Mouse (Mus musculus) limb, embryonic 10.5 days (tissue): ENCODE results near the gene Zfp444. TPM values are rescaled to one million over a fixed set of nuclear protein-coding genes. Genes with fewer than 3 reads are reported as not detected.

Source experiments
- DNase-seq: peaks from one replicate; pipeline ENCODE4 v3.0.0-alpha.2; 2017; ENCODE audit warnings: low spot score
- H3K27ac ChIP-seq: fragments of 300-500 bp; sonication (generic); 2 replicates; pipeline ENCODE4 v1.5.1; 2016; ENCODE audit warnings: mild to moderate bottlenecking
- H3K27me3 ChIP-seq: fragments of 300-500 bp; sonication (generic); 2 replicates; pipeline ENCODE4 v1.6.1; 2016; ENCODE audit warnings: low read depth, mild to moderate bottlenecking; ENCODE audit not compliant: poor library complexity, severe bottlenecking
- H3K36me3 ChIP-seq: fragments of 300-500 bp; sonication (generic); 2 replicates; pipeline ENCODE4 v1.6.1; 2016; ENCODE audit warnings: mild to moderate bottlenecking, moderate library complexity
- H3K4me1 ChIP-seq: fragments of 300-500 bp; sonication (generic); 2 replicates; pipeline ENCODE4 v1.6.1; 2016
- H3K4me3 ChIP-seq: fragments of 300-500 bp; sonication (generic); 2 replicates; pipeline ENCODE4 v1.5.1; 2016; ENCODE audit warnings: mild to moderate bottlenecking, moderate library complexity
- H3K9me3 ChIP-seq: fragments of 300-500 bp; sonication (generic); replicated peaks from 2 replicates; pipeline ENCODE4 v1.6.1; 2016; ENCODE audit warnings: mild to moderate bottlenecking
- WGBS: fragments of 180-500 bp; shearing (Covaris S2); methylation state at CpG from one replicate; pipeline ENCODE4 v1.1.7; 2016; 5-methylcytosine and 5-hydroxymethylcytosine counted together
- polyA plus RNA-seq: library from polyadenylated mRNA; unstranded; fragments of >200 nt; fragmentation: Nextera tagmentation; extraction: Ambion mirVana; gene quantifications from 2 replicates; pipeline ENCODE4 v1.2.1, GENCODE M21; 2016

Gene Zfp444
- polyA plus RNA-seq, 1 experiment from 2014 or later, result 88.3 TPM

DNA sequence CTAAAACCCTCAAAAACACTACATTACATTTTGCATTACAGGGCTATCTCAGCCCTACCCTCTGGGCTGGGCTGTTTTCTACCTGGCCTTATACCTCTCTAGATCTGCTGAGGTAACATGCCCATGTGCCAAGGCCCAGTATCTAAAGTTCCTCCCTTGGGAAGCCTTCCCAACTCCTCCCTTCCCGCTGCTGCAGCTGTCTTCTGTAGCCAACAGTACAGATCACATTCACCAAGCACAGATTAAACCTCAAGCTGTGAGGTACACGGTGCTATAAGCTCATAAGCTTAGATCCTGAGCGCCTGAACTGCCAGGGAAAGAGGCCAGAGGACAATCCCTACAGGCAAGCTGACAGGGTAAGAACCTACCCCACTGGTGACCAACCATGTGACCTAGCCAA, 20.0 kb upstream of the Zfp444 start:
- H3K27ac ChIP-seq, result no peak overlapping the region
- 89% methylated on average over 3 of the region's 3 CpGs for WGBS
- no peaks in the 10 kb centered on the region for H3K9me3 ChIP-seq
- DNase-seq, result no peak
- H3K4me3 ChIP-seq, result no peak overlapping the region
- no peaks in the 10 kb centered on the region for H3K27me3 ChIP-seq
- peaks cover 29% of the 10 kb centered on the region for H3K4me1 ChIP-seq
- H3K36me3 ChIP-seq, result peaks cover 2% of the 10 kb centered on the region

DNA sequence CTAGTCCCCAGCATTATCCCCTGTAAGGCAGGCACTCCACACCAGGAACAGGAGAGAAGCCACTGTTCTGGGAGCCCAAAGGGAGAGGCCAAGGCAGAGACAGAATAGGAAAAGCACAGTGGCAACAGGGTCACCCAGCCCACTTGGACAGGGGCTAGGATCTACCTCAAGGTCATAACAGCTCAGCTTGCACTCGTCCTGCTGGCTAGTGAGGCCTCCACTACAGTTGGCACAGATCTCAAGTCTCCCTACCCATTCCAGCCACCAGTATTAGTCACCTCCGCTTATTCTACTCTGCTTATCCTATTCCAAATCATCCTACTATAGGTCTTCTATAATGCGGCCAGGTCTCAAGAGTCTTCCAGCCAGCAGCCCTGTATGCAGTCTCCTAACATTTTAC, 18.9 kb upstream of the Zfp444 start:
- peaks cover 29% of the 10 kb centered on the region for H3K4me1 ChIP-seq
- no peak overlapping the region for H3K4me3 ChIP-seq

DNA sequence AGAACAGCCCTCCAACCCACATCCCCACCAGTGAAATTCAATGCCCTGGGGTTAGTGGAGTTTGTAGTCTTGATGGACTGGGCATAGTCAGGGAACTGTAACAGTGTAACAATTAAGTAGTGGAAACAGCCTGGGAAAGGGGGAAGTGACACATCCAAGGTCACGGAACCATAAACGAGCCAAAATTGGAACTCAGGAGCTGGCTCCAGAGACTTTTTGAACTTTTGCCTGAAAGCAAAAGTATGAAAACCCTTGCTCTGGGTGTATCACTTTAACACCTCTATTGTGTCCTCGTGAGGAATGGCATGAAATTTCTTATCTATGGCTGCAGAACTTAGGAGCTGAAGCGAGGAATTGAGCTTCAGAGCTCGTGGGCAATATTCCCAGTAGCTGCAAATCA, 17.9 kb upstream of the Zfp444 start:
- Histone ChIP-seq H3K27me3 (no peaks in the 10 kb centered on the region), H3K4me1 (peaks cover 25% of the 10 kb centered on the region), H3K9me3 (no peaks in the 10 kb centered on the region), H3K36me3 (peaks cover 2% of the 10 kb centered on the region), H3K4me3 (peak overlapping the region; percentile 75), H3K27ac (no peak overlapping the region)
- no peak for DNase-seq
- 90% methylated on average over 5 of the region's 5 CpGs for WGBS

More for the DNA sequence above, 18.9 kb upstream of the Zfp444 start:
- H3K27me3 ChIP-seq, result no peaks in the 10 kb centered on the region
- no peak overlapping the region for H3K27ac ChIP-seq
- DNase-seq, result no peak
- 93% methylated on average over 3 of the region's 3 CpGs for WGBS
- no peaks in the 10 kb centered on the region for H3K9me3 ChIP-seq
- H3K36me3 ChIP-seq, result peaks cover 2% of the 10 kb centered on the region

DNA sequence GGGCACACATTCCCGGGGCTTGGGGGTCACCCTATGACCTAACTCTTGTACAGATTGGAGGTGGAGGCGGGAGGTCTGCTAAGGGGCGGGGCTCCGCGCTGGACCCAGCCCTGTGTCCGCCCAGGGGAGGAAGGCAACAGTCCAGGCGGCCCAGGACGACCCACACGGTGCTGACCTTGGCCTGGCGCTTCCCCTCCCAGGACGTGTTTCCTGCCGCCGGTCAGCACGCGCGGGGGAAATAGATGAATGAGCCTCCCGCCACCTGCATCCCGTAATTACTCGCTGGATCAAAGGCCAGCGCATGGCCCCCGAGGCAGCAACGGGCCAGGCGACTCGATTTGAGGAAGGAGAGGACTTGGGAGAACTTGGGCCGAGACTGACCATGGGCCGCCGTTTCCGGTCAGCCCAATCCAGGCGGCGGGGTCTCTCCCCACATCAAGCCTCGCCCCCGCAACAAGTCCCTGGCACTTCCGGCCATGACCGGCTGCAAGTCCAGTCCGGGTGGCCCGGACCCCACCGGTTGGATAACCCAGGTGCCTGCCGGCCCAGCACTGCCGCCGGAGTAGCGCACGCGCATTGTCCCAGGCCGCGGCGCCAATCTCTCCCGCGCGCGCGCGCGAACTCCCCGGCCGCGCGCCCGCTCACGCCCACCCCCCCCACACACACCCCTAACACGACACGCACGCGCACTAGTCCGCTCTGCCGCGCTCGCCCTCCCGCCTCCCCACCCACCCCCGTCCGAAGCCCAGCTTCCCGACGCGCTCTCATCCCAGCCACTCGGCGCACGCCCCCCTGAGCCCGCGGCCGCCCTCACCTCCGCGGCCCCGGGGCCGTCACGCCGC, 16.8 kb upstream of the Zfp444 start:
- under 1% methylated on average over 85 of the region's 85 CpGs for WGBS
- H3K27me3 ChIP-seq, result no peaks in the 10 kb centered on the region
- peaks cover 2% of the 10 kb centered on the region for H3K36me3 ChIP-seq
- DNase-seq, result peak; percentile 90
- peak overlapping the region; percentile 75 for H3K4me3 ChIP-seq
- H3K27ac ChIP-seq, result peak overlapping the region; percentile 93
- H3K4me1 ChIP-seq, result peaks cover 25% of the 10 kb centered on the region
- no peaks in the 10 kb centered on the region for H3K9me3 ChIP-seq

DNA sequence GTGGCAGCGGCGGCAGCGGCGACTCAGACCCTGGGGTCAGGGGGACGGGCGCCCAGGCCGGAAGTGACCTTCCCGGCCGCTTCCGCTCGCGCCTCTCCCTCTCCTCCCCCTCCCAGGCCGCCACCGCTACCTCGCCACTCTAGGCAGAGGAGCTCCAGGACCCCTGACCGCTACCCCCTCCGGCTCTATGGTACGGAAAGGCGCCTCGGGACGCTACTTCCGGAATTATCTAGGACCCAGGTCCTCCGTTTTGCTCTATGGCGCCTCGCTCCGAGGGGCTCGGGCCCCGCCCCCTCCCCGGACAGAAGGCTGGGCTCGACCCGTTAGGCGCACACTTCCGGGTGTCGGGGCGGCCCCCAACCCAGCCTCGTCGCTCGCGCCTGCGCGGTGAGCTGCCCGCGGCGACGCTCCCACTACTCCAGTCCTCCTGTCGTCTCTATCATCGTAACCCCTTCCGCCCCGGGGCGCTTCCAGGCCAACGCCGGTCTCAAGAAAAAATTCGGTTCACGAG, 16.1 kb upstream of the Zfp444 start, which contains the start of gene Zfp787:
Gene Zfp787 (minus strand): TSS at position 97 of the 511 bp plus-strand sequence.
- WGBS, result under 1% methylated on average over 53 of the region's 54 CpGs
- peak within 1 kb of the TSS; percentile 93 for H3K27ac ChIP-seq
- peak; percentile 97 for DNase-seq
- no peaks in the 10 kb centered on the region for H3K27me3 ChIP-seq
- no peaks in the 10 kb centered on the region for H3K9me3 ChIP-seq
- H3K4me1 ChIP-seq, result peaks cover 25% of the 10 kb centered on the region
- H3K36me3 ChIP-seq, result peaks cover 1% of the 10 kb centered on the region
- peak within 1 kb of the TSS; percentile 75 for H3K4me3 ChIP-seq

DNA sequence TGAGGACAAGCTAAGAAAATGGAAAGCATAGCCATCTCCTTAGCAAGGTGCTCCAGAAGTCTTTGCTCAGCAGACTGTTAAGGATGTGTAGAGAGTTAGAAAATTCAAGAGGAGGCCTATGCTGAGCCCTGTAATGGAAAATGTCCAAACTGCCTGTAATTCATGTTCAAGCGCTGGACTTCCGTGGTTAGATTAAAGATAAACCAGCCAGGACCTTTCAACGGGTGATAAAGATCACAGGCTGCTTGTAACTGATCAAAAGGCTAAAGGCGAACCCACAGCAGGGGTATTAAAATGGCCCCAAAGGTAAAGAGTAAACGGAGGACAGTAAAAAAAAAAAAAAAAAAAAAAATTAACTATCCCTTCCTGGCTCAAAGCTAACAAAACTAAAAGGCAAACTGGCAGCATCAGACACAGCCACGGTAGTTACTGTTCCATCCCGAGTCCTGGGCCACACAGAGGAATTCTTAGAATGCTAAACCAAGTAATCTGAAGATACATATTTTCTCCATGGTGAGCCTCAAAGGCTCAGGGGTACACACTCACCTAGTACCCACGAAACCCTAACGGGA, 15.0 kb upstream of the Zfp444 start:
- 55% methylated on average over 9 of the region's 9 CpGs for WGBS
- H3K27ac ChIP-seq, result peak overlapping the region; percentile 93

DNA sequence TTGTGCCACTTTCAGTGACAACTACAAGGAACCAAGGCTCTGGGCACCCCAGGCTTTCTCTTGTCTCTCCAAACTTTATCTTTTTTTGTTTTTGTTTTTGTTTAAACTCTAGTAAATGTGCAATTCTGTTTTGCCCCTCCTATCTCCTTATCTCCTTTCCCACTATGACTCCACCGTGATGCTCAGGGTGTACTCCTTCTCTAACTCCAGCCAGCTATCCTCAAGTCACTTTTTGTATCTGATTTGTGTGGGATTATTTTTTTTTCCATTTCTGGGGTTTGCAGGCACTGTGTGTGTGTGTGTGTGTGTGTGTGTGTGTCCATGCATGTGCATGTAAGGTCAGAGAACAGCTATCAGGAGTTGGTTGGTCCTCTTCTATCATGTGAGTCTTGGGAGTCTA, 14.5 kb upstream of the Zfp444 start:
- WGBS, result 78% methylated on average over 1 of the region's 1 CpGs
- no peak for DNase-seq
- no peaks in the 10 kb centered on the region for H3K27me3 ChIP-seq
- H3K4me3 ChIP-seq, result no peak overlapping the region
- no peaks in the 10 kb centered on the region for H3K9me3 ChIP-seq
- H3K36me3 ChIP-seq, result no peaks in the 10 kb centered on the region
- H3K27ac ChIP-seq, result no peak overlapping the region
- H3K4me1 ChIP-seq, result peaks cover 25% of the 10 kb centered on the region

More for the DNA sequence above, 15.0 kb upstream of the Zfp444 start:
- H3K36me3 ChIP-seq, result no peaks in the 10 kb centered on the region
- DNase-seq, result no peak
- no peaks in the 10 kb centered on the region for H3K27me3 ChIP-seq
- no peaks in the 10 kb centered on the region for H3K9me3 ChIP-seq
- peaks cover 25% of the 10 kb centered on the region for H3K4me1 ChIP-seq
- peak overlapping the region; percentile 75 for H3K4me3 ChIP-seq

DNA sequence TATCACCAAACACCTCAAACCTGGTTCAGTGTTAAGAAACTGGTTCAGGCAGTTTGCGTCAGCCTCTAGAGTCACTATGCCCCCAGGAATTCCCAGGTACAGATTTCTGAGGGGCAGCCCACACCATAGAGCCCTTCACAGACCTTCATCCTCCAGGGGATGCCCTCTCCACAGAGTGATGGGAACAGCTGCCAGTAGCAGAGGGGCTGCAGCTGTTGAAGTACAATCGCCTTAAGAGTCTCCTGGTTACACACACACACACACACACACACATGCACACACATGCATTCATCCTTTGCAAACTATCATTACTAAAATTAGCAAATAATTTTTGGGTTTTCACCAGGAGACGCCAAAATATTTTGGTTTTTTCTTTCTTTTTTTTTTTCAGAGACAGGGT, 12.4 kb upstream of the Zfp444 start:
- DNase-seq, result no peak
- H3K4me3 ChIP-seq, result no peak overlapping the region
- no peaks in the 10 kb centered on the region for H3K9me3 ChIP-seq
- no peak overlapping the region for H3K27ac ChIP-seq
- peaks cover 10% of the 10 kb centered on the region for H3K4me1 ChIP-seq
- H3K27me3 ChIP-seq, result no peaks in the 10 kb centered on the region
- 83% methylated on average over 3 of the region's 3 CpGs for WGBS
- no peaks in the 10 kb centered on the region for H3K36me3 ChIP-seq

DNA sequence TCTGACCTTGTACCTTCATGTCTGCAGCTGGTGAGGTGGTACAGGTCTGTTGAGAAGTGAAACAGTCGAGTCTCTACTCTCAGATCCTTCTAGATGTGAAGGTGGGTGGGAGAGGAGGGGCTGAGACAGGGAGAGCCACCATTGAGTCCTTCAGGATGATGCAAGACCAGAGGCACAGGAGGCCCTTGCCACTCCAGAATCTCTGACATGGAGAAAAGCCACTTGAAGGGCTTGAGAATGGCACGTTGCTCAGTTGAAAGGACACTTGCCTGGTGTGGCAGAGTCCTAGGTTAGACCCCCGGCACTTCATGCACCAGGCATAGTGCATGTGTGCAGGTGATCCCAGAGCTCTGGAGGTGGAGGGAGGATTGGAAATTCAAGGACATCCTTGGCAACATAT, 10.5 kb upstream of the Zfp444 start:
- Histone ChIP-seq H3K27ac (no peak overlapping the region), H3K4me1 (peaks cover 4% of the 10 kb centered on the region), H3K9me3 (no peaks in the 10 kb centered on the region), H3K27me3 (no peaks in the 10 kb centered on the region), H3K4me3 (no peak overlapping the region), H3K36me3 (no peaks in the 10 kb centered on the region)
- no peak for DNase-seq
- WGBS, result 67% methylated on average over 3 of the region's 3 CpGs

DNA sequence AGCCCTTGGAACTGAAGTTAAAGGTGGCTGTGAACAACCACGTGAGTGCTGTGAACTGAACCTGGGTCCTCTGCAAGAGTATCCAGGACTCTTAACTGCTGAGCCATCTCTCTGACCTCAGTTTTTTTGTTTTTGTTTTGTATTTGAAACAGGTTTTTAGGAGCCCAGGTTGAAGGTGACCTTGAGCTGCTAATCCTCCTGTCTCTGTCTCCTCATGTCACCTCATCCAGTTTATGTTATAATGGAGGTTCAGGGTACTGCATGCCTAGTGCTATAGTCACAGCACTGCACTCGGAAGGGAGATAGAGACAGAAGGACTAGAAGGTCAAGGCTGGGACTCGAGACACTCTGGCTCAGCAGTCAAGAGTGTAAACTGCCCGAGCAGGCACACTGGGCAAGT, 9.9 kb upstream of the Zfp444 start:
- no peak overlapping the region for H3K27ac ChIP-seq
- H3K9me3 ChIP-seq, result no peaks in the 10 kb centered on the region
- DNase-seq, result no peak
- 76% methylated on average over 4 of the region's 4 CpGs for WGBS
- H3K4me1 ChIP-seq, result no peaks in the 10 kb centered on the region
- H3K36me3 ChIP-seq, result no peaks in the 10 kb centered on the region
- no peak overlapping the region for H3K4me3 ChIP-seq
- H3K27me3 ChIP-seq, result no peaks in the 10 kb centered on the region

DNA sequence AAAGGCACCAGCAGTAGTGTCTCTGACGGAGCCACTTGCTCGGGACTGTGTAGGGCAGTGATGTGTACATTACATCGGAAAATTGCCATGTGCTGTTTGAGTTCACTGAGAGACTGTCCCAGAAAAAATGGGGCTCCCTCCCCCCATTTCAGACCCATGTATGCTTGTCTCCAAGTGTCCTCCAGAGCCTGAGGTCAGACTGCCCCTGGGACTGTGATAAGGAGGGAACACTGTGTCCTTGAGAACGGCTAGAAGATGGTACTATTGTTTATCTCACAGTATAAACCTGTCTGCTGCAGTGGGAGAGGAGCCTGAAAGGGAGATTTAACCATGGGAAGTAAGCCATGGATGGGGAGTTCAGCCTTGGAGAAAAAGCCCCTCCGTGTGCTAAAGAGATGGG, 7.4 kb upstream of the Zfp444 start:
- H3K27ac ChIP-seq, result no peak overlapping the region
- WGBS, result 57% methylated on average over 5 of the region's 5 CpGs
- no peaks in the 10 kb centered on the region for H3K4me1 ChIP-seq
- H3K27me3 ChIP-seq, result no peaks in the 10 kb centered on the region
- H3K9me3 ChIP-seq, result no peaks in the 10 kb centered on the region
- no peak for DNase-seq
- H3K36me3 ChIP-seq, result no peaks in the 10 kb centered on the region
- no peak overlapping the region for H3K4me3 ChIP-seq

DNA sequence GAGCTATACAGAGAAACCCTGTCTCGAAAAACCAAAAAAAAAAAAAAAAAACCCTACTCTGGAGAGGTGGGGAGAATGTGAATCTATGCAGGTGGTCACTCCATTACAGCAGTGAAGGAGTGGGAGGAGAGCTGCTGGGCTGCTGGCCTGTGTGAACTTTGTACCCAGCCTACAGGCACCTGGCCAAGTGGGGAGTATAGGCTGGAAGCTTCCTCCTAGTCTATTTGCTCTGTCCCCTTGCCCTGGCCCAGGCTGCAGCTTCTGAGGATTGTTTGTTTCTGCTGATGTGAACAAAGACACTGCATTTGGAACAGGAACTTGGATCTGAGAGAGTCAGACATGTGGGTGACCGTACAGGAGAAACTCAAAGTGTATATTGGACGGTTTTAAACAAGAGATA, 2.6 kb upstream of the Zfp444 start:
- no peak for DNase-seq

DNA sequence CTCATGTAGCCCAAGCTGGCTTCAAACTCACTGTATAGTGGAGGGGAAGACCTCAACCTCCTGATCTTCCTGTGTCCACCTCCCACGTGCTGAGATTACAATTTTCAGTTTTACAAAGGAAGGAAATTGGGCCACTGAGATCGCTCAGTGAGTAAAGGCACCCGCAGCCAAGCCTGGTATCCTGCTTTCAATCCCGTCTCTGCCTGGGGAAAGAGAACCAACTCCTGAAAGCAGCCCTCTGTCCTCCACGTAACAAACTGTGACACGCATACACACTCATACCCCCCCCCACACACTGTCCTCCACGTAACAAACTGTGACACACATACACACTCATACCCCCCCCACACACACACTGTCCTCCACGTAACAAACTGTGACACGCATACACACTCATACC, 1.6 kb upstream of the Zfp444 start:
- H3K27ac ChIP-seq, result no peak overlapping the region
- H3K4me1 ChIP-seq, result peaks cover 7% of the 10 kb centered on the region; the same call in 1 of the 2 replicates
- DNase-seq, result no peak
- H3K4me3 ChIP-seq, result no peak overlapping the region
- H3K9me3 ChIP-seq, result no peaks in the 10 kb centered on the region
- WGBS, result 86% methylated on average over 9 of the region's 9 CpGs
- H3K36me3 ChIP-seq, result peaks cover 8% of the 10 kb centered on the region
- no peaks in the 10 kb centered on the region for H3K27me3 ChIP-seq

More for the DNA sequence above, 2.6 kb upstream of the Zfp444 start:
- Histone ChIP-seq H3K4me1 (peaks cover 7% of the 10 kb centered on the region; the same call in 1 of the 2 replicates), H3K9me3 (no peaks in the 10 kb centered on the region), H3K4me3 (no peak overlapping the region), H3K36me3 (no peaks in the 10 kb centered on the region), H3K27ac (no peak overlapping the region), H3K27me3 (no peaks in the 10 kb centered on the region)
- WGBS, result 91% methylated on average over 3 of the region's 3 CpGs
